Mouse (Mus musculus): ENCODE measurements around the gene Pnmt.

The Pnmt gene

GRCm38 (mm10) chr11:98417074-98417473 is 30.8 kb downstream of the Pnmt start:
- no peak for DNase-seq (ENCODE audit: low spot score)

DNA sequence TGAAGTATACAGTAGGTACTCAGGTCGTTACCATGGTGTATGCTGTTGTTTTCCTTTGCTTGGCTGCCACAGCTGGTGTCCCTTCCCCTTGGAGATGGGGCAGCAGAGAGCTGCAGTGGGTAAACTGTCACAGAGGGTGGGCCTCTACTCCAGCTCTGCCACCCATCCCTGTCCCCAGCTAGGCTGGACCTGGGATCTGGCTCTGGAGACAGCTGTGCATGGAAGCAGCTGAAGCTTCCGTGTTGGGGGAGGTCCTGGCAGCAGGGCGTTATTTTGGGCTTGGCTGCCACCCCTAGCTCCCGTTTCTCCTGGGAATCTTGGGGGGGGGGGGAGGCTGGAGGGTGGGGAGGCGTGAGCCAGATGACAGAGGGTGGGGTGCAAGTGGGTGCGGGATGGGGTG is 32.0 kb downstream of the Pnmt start:
- DNase-seq (ENCODE audit: low spot score): no peak

- no peak for DNase-seq (ENCODE audit: low spot score)
Measured at GRCm38 (mm10) chr11:98418939-98419547, 32.8 kb downstream of the Pnmt start.

DNA sequence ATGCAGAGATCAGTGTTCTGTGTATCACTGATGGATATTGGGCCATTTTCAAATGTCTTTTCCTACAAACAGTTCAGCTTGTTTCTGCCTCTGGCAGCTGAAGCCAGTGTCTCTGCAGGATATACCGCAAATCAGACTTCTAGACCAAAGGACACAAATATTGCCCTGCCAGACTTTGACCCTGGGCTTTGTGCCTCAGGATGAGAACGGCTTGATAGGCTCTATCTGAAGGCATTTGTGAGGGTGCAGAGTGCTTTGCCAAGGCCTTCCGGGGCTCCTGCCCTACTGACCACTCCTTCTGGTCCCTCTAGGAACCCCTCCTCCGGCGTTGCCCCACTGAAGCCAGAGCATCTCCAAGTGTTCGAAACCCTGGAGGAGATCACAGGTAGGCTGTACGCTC is 40.3 kb downstream of the Pnmt start:
- no peak for DNase-seq (ENCODE audit: low spot score)

- no peak for DNase-seq (ENCODE audit: low spot score)
Measured at GRCm38 (mm10) chr11:98428436-98428835, 42.2 kb downstream of the Pnmt start.

- DNase-seq (ENCODE audit: low spot score): no peak
Measured at GRCm38 (mm10) chr11:98431743-98432502, 45.7 kb downstream of the Pnmt start.

DNA sequence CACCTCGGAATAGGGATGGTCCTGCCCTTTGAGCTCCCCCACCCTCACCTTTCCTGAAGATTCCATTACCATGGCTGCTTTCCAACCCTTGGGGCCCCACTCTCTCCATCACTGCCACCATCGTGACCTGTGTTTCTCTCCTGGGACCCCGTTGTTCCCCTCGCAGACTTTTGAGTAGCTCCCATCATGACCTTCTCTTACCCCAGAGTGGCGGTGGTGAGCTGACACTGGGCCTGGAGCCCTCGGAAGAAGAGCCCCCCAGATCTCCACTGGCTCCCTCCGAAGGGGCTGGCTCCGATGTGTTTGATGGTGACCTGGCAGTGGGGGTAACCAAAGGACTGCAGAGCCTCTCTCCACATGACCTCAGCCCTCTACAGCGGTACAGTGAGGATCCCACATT is 49.5 kb downstream of the Pnmt start:
- DNase-seq (ENCODE audit: low spot score): no peak

DNA sequence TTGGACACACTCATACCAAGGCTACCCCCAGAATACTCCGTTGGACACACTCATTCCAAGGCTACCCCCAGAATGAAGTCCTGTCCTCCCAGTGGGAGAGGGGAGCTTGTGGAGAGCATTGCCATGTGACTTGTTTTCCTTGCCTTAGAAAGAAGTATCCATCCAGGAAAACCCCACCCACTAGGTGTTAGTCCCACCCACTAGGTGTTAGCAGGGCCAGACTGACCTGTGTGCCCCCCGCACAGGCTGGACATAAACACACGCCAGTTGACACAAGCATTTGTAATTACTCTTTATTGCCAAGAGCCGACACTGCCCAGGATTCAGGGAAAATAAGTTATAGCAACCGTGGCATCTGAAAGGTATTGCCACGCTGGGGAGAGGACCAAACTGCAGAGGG is 51.2 kb downstream of the Pnmt start:
- DNase-seq (ENCODE audit: low spot score): no peak

Data from embryo, embryonic 10 days (tissue).